Mouse (Mus musculus): ENCODE results near the gene Otud7a. TPM values are rescaled to one million over a fixed set of nuclear protein-coding genes. Genes with fewer than 3 reads are reported as not detected.
A peak's percentile ranks its signal among the peaks of the same experiment; 100 is the strongest.

Gene Otud7a
- polyA plus RNA-seq, 1 experiment from 2014 or later: 3.2 TPM

GRCm38 (mm10) chr7:63759606-63760005 lies 315.1 kb downstream of the Otud7a start:
- Histone ChIP-seq H3K4me1 (replicated peaks) (peaks cover 36% of the 10 kb centered on the region), H3K9ac (no peak overlapping the region), H3K4me2 (no peak overlapping the region), H3K27ac (no peak overlapping the region), H3K9me3 (no peaks in the 10 kb centered on the region; the same call in 1 of the 2 replicates), H3K27me3 (peaks cover 81% of the 10 kb centered on the region), H3K36me3 (no peaks in the 10 kb centered on the region), H3K4me3 (no peak overlapping the region)
- no peak for ATAC-seq (ENCODE audit: low FRiP score)
- 32% methylated on average over 5 of the region's 5 CpGs for WGBS

DNA sequence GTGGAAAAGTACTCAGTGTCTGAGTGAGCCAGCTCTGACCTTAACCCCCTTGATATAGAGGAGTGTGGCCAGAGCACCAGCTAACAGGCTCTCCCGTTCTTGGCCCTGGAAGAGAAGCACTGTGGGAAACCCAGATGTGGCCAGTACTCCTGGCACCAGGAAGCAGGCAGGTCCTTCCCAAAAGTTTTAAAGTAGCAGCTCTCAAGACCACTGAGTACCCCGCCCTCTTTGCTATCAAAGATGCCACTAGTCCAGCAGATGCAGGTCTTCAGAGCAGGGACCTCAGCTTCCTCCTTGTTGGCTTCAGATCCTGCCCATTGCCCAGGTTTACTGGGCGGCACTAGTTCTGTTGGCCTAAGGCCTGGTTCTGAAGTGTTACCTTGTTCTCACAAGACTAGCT lies 318.0 kb downstream of the Otud7a start:
- no peak overlapping the region for H3K27ac ChIP-seq
- ATAC-seq (ENCODE audit: low FRiP score): no peak
- 85% methylated on average over 3 of the region's 3 CpGs for WGBS
- H3K27me3 ChIP-seq: peaks cover 61% of the 10 kb centered on the region
- peaks cover 23% of the 10 kb centered on the region for H3K4me1 ChIP-seq (replicated peaks)
- no peak overlapping the region for H3K4me3 ChIP-seq
- H3K9ac ChIP-seq: no peak overlapping the region
- no peaks in the 10 kb centered on the region for H3K9me3 ChIP-seq
- no peak overlapping the region for H3K4me2 ChIP-seq
- H3K36me3 ChIP-seq: no peaks in the 10 kb centered on the region

DNA sequence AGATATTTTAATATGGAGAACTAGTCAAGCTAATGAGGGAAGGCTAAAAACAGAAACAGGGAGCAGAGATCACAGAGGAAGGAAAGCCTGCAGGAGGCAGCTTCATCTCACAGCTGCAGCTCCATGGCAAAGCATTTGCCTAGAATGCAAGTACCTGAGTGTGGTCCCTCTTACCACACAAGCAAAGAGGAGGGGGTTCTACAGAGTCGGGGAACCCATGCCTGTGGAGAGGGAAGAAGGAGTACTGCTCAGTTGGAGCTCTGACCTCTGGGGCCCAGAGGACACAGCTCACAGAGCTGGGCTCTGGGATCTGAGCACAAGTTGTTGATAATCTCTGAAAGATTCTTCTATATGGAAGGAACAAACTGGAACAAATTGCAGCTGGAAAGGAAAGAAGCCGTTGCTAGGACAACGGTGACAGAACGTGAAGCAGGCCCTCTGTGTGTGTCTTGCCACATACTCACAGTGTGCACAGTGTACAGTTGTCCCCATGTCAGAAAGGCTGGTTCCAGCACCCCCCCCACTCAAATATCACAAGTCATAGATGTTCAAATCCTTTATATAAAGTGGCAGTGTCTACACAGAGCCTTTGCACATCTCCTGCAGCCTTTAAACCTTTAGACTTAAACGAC lies 324.0 kb downstream of the Otud7a start:
- ATAC-seq (ENCODE audit: low FRiP score): peak; percentile 79
- no peak overlapping the region for H3K4me3 ChIP-seq
- H3K36me3 ChIP-seq: no peaks in the 10 kb centered on the region
- H3K27ac ChIP-seq: 0 out of 2 replicates have a peak overlapping the region, but pooled peaks have one; percentile 23
- H3K9me3 ChIP-seq: no peaks in the 10 kb centered on the region
- H3K4me2 ChIP-seq: no peak overlapping the region
- no peak overlapping the region for H3K9ac ChIP-seq
- 40% methylated on average over 5 of the region's 5 CpGs for WGBS
- peaks cover 14% of the 10 kb centered on the region for H3K4me1 ChIP-seq (replicated peaks)
- peaks cover 13% of the 10 kb centered on the region; the same call in 1 of the 2 replicates for H3K27me3 ChIP-seq

GRCm38 (mm10) chr7:63773268-63773667 lies 328.7 kb downstream of the Otud7a start:
- H3K4me1 ChIP-seq (replicated peaks): peaks cover 6% of the 10 kb centered on the region
- H3K4me3 ChIP-seq: no peak overlapping the region
- no peaks in the 10 kb centered on the region for H3K27me3 ChIP-seq
- no peak for ATAC-seq (ENCODE audit: low FRiP score)
- no peak overlapping the region for H3K4me2 ChIP-seq
- H3K9ac ChIP-seq: no peak overlapping the region
- H3K27ac ChIP-seq: no peak overlapping the region
- H3K36me3 ChIP-seq: no peaks in the 10 kb centered on the region
- H3K9me3 ChIP-seq: no peaks in the 10 kb centered on the region
- 96% methylated on average over 1 of the region's 1 CpGs for WGBS

DNA sequence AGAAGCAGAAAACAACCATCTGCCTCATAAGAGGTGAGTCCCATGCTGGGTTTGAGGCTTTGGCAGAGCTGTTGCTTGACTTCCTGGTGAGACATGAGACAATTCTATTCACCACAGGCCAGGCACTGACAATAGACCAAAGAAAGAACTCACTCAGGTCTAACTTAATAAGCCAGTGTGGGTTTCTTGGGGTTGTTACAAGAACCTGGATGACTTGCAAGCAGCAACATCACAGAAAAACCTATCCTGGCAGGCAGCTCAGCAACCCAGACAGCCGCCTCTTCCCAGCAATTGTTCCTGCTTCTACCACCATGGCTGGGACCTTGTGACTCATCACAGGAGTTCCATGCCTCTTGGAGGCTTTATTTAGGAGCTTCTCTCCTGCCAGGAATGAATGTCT lies 329.7 kb downstream of the Otud7a start:
- no peaks in the 10 kb centered on the region for H3K27me3 ChIP-seq
- H3K9ac ChIP-seq: no peak overlapping the region
- H3K36me3 ChIP-seq: no peaks in the 10 kb centered on the region
- H3K9me3 ChIP-seq: no peaks in the 10 kb centered on the region
- H3K4me1 ChIP-seq (replicated peaks): no peaks in the 10 kb centered on the region
- H3K4me2 ChIP-seq: no peak overlapping the region
- no peak overlapping the region for H3K4me3 ChIP-seq
- H3K27ac ChIP-seq: no peak overlapping the region
- 44% methylated on average over 1 of the region's 1 CpGs for WGBS
- ATAC-seq (ENCODE audit: low FRiP score): no peak

- no peaks in the 10 kb centered on the region for H3K4me1 ChIP-seq (replicated peaks)
- no peaks in the 10 kb centered on the region for H3K36me3 ChIP-seq
- ATAC-seq (ENCODE audit: low FRiP score): no peak
- H3K27ac ChIP-seq: no peak overlapping the region
- no peak overlapping the region for H3K9ac ChIP-seq
- H3K27me3 ChIP-seq: no peaks in the 10 kb centered on the region
- WGBS: 90% methylated on average over 4 of the region's 4 CpGs
- no peak overlapping the region for H3K4me3 ChIP-seq
- no peaks in the 10 kb centered on the region for H3K9me3 ChIP-seq
- H3K4me2 ChIP-seq: no peak overlapping the region
These were observed 332.8 kb downstream of the Otud7a start for GRCm38 (mm10) chr7:63777328-63777727.

DNA sequence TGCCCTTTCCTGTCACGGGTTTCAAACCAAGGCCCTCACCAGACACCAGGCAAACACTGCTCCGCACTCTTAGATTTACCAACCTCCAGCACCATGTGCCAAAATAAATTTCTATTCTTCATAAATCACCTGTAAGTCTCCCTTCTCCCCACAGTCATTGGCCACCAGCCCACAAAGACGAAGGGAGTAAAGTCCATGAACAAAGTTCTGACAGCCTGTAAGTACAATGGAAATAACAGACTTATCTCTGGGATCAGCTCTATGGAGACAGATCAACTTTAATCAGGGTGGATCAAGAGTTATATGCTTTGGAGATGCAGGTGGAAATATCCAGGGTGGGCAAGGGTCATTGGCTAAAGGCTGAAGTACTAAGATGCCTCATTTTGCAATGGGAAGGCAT lies 336.3 kb downstream of the Otud7a start:
- no peak overlapping the region for H3K27ac ChIP-seq
- H3K9ac ChIP-seq: no peak overlapping the region
- no peaks in the 10 kb centered on the region for H3K27me3 ChIP-seq
- 89% methylated on average over 3 of the region's 3 CpGs for WGBS
- no peak overlapping the region for H3K4me2 ChIP-seq
- no peak for ATAC-seq (ENCODE audit: low FRiP score)
- no peak overlapping the region for H3K4me3 ChIP-seq
- H3K4me1 ChIP-seq (replicated peaks): no peaks in the 10 kb centered on the region
- H3K36me3 ChIP-seq: no peaks in the 10 kb centered on the region
- H3K9me3 ChIP-seq: no peaks in the 10 kb centered on the region

DNA sequence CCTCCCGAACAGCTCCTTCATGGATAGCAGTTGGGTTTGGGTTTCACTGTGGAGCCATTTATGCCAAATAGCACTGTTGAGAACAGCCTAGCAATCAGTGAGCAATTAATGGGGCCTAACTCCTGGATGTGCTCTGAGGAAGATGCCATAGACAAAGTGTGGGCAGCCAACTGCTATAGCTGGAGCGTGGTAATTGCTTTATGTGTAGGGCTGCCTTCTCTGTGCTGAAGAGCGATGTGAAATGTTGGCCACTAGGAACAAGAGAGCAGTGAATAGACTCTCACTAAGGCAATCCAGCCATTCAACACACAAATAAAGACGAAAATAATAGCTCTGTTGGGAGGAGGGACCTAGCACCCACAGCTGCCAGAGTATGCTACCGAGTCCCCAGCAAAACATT lies 345.2 kb downstream of the Otud7a start:
- Histone ChIP-seq H3K27me3 (no peaks in the 10 kb centered on the region), H3K36me3 (no peaks in the 10 kb centered on the region), H3K27ac (no peak overlapping the region), H3K9me3 (0 out of 2 replicates have a peak, but pooled peaks cover 2% of the 10 kb centered on the region), H3K4me1 (replicated peaks) (no peaks in the 10 kb centered on the region), H3K9ac (no peak overlapping the region), H3K4me2 (no peak overlapping the region), H3K4me3 (no peak overlapping the region)
- ATAC-seq (ENCODE audit: low FRiP score): no peak
- 36% methylated on average over 5 of the region's 5 CpGs for WGBS

DNA sequence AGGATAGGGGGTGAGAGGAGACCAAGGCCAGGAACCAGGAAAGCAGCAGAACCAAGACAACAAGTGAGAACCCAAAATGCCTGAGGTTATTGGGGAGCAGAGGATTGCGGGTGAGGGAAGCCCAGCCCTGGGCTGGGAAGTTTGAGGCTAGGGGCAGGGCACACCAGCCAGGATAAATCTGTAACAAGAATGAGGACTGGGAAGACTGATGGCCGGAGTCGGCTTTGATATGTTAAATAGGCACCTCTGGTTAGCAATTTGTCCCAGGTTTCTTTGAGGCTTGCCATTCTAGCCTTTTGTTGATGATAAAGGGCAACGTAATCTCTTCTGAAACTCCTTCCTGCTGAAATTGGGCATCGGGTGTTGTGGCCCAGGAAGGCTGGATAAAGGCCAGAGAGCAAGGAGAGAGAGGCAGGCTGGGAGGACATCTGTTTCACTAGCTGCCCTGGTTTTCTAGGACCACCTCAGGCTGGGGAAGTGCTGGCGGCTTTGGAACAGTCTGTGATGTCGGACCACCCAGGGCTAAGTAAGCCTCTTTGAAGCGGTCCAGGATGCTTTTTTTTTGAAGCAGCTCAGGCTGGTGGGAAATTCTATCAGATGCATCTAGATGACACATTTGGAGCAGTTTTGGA lies 351.6 kb downstream of the Otud7a start:
- Histone ChIP-seq H3K4me3 (no peak overlapping the region), H3K27ac (0 out of 2 replicates have a peak overlapping the region, but pooled peaks have one; percentile 8), H3K9me3 (0 out of 2 replicates have a peak, but pooled peaks cover 2% of the 10 kb centered on the region), H3K4me1 (replicated peaks) (peaks cover 6% of the 10 kb centered on the region; the same call in 1 of the 2 replicates), H3K27me3 (0 out of 2 replicates have a peak, but pooled peaks cover 3% of the 10 kb centered on the region), H3K4me2 (no peak overlapping the region), H3K9ac (no peak overlapping the region), H3K36me3 (no peaks in the 10 kb centered on the region)
- WGBS: 9% methylated on average over 8 of the region's 8 CpGs
- no peak for ATAC-seq (ENCODE audit: low FRiP score)

GRCm38 (mm10) chr7:63798446-63798845 lies 353.9 kb downstream of the Otud7a start:
- ATAC-seq (ENCODE audit: low FRiP score): no peak
- peaks cover 6% of the 10 kb centered on the region; the same call in 1 of the 2 replicates for H3K4me1 ChIP-seq (replicated peaks)
- no peak overlapping the region for H3K4me2 ChIP-seq
- whole genome bisulfite sequencing: 84% methylated on average over 3 of the region's 3 CpGs
- H3K27ac ChIP-seq: no peak overlapping the region
- H3K9me3 ChIP-seq: no peaks in the 10 kb centered on the region
- H3K9ac ChIP-seq: no peak overlapping the region
- no peaks in the 10 kb centered on the region for H3K36me3 ChIP-seq
- 0 out of 2 replicates have a peak, but pooled peaks cover 3% of the 10 kb centered on the region for H3K27me3 ChIP-seq
- no peak overlapping the region for H3K4me3 ChIP-seq

DNA sequence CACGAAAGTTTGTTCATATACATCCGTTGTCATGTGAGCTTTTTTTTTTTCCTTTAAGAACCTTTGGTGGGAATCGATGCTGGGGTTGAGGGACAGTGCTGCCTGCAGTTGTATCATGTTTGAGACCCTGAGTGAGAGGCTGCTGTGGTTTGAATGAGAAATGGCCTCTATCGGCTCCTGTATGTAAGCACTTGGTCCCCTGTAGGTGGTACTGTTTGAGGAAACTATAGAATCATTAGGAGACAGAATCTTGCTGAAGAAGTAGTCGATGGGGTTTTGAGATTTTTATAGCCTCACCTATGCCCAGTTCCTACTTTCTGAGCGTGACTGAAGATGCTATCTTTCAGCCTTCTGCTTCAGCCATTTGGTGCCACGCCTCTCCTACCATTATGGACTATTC lies 354.8 kb downstream of the Otud7a start:
- Histone ChIP-seq H3K9me3 (no peaks in the 10 kb centered on the region), H3K36me3 (no peaks in the 10 kb centered on the region), H3K4me1 (replicated peaks) (peaks cover 6% of the 10 kb centered on the region; the same call in 1 of the 2 replicates), H3K9ac (no peak overlapping the region), H3K4me3 (no peak overlapping the region), H3K27ac (no peak overlapping the region), H3K27me3 (0 out of 2 replicates have a peak, but pooled peaks cover 3% of the 10 kb centered on the region), H3K4me2 (no peak overlapping the region)
- no peak for ATAC-seq (ENCODE audit: low FRiP score)
- 92% methylated on average over 7 of the region's 7 CpGs for WGBS

DNA sequence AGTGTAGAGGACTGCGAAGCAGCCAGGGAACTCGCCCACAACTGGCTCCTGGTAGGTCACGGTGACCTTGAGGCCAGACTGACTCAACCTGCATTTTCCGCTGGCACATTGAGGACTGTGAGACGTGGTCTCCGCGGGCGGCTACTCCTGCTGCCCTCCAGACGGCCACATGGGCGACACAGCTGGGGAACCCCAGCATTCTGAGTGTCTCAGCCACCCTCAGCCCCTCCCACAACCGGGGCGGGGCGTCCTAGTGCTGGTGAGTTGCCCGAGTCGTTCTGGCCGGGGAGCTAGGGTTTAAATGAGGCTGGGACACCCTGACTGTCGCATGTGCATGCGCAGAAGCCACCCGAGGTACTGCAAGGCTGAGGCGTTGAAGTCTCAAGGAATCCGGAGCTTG lies 358.2 kb downstream of the Otud7a start:
- Histone ChIP-seq H3K9ac (no peak overlapping the region), H3K36me3 (no peaks in the 10 kb centered on the region), H3K27me3 (no peaks in the 10 kb centered on the region), H3K27ac (no peak overlapping the region), H3K9me3 (no peaks in the 10 kb centered on the region), H3K4me3 (no peak overlapping the region), H3K4me2 (no peak overlapping the region), H3K4me1 (replicated peaks) (no peaks in the 10 kb centered on the region)
- ATAC-seq (ENCODE audit: low FRiP score): no peak
- 91% methylated on average over 21 of the region's 21 CpGs for WGBS
